Mouse (Mus musculus) midbrain, embryonic 11.5 days (tissue): ENCODE measurements around the gene Adcy6. TPM values are rescaled to one million over a fixed set of nuclear protein-coding genes. Genes with fewer than 3 reads are reported as not detected.

Experiments
- ATAC-seq: fragments of 200-750 bp; cut with Nextera tagmentation; 2 replicates; pipeline ENCODE4 v1.8.0; 2017; ENCODE audit warnings: moderate TSS enrichment, moderate library complexity; ENCODE audit not compliant: low FRiP score
- DNase-seq: peaks from one replicate; pipeline ENCODE4 v3.0.0; 2015; ENCODE audit warnings: low spot score; ENCODE audit errors: missing footprints
- H3K27ac ChIP-seq: fragments of 300-500 bp; sonication (generic); 2 replicates; pipeline ENCODE4 v1.5.1; 2014; ENCODE audit warnings: low read depth, low read length
- H3K27me3 ChIP-seq: fragments of 300-500 bp; sonication (generic); 2 replicates; pipeline ENCODE4 v1.6.1; 2014; ENCODE audit warnings: mild to moderate bottlenecking, low read length, moderate library complexity, mixed read lengths; ENCODE audit not compliant: control insufficient read depth, insufficient read depth
- H3K36me3 ChIP-seq: fragments of 300-500 bp; sonication (generic); 2 replicates; pipeline ENCODE4 v1.6.1; 2014; ENCODE audit warnings: mild to moderate bottlenecking, low read length, moderate library complexity, mixed read lengths; ENCODE audit not compliant: control insufficient read depth, insufficient read depth
- H3K4me1 ChIP-seq: fragments of 300-500 bp; sonication (generic); 2 replicates; pipeline ENCODE4 v1.6.1; 2014; ENCODE audit warnings: low read length; ENCODE audit not compliant: control insufficient read depth, insufficient read depth
- H3K4me2 ChIP-seq: fragments of 300-500 bp; sonication (generic); 2 replicates; pipeline ENCODE4 v1.6.1; 2014; ENCODE audit warnings: mild to moderate bottlenecking, moderate library complexity
- H3K4me3 ChIP-seq: fragments of 300-500 bp; sonication (generic); 2 replicates; pipeline ENCODE4 v1.5.1; 2014; ENCODE audit warnings: low read depth, low read length
- H3K9ac ChIP-seq: fragments of 300-500 bp; sonication (generic); 2 replicates; pipeline ENCODE4 v1.6.1; 2014; ENCODE audit warnings: low read length
- H3K9me3 ChIP-seq: fragments of 300-500 bp; sonication (generic); 2 replicates; pipeline ENCODE4 v1.6.1; 2016; ENCODE audit warnings: low read length; ENCODE audit not compliant: control insufficient read depth
- WGBS: fragments of 180-500 bp; shearing (Covaris S2); extraction: QIAGEN DNeasy Blood & Tissue Kit; methylation state at CpG from one replicate; pipeline ENCODE4 v1.1.7; 2014; 5-methylcytosine and 5-hydroxymethylcytosine counted together
- polyA plus RNA-seq: library from polyadenylated mRNA; unstranded; fragments of >200 nt; fragmentation: Nextera tagmentation; extraction: Ambion mirVana; gene quantifications from 2 replicates; pipeline ENCODE4 v1.2.1, GENCODE M21; 2014

Gene Adcy6
- polyA plus RNA-seq = 9.3 and 10.6 TPM in 2 replicates

GRCm38 (mm10) chr15:98609331-98610130, at the start of gene Adcy6:
TSS of gene Adcy6 (minus strand) at chr15:98610076.
- H3K36me3 ChIP-seq = no peaks in the 10 kb centered on the region
- peak; percentile 89 for ATAC-seq
- H3K27ac ChIP-seq = peak within 1 kb of the TSS; percentile 58
- peak within 1 kb of the TSS; percentile 92 for H3K9ac ChIP-seq
- peak within 1 kb of the TSS; percentile 95 for H3K4me2 ChIP-seq
- H3K4me3 ChIP-seq = peak within 1 kb of the TSS; percentile 85
- H3K9me3 ChIP-seq = no peaks in the 10 kb centered on the region
- no peaks in the 10 kb centered on the region; the same call in 1 of the 2 replicates for H3K27me3 ChIP-seq
- peaks cover 26% of the 10 kb centered on the region for H3K4me1 ChIP-seq
- WGBS = 1% methylated on average over 57 of the region's 75 CpGs
- DNase-seq = peak; percentile 97

DNA sequence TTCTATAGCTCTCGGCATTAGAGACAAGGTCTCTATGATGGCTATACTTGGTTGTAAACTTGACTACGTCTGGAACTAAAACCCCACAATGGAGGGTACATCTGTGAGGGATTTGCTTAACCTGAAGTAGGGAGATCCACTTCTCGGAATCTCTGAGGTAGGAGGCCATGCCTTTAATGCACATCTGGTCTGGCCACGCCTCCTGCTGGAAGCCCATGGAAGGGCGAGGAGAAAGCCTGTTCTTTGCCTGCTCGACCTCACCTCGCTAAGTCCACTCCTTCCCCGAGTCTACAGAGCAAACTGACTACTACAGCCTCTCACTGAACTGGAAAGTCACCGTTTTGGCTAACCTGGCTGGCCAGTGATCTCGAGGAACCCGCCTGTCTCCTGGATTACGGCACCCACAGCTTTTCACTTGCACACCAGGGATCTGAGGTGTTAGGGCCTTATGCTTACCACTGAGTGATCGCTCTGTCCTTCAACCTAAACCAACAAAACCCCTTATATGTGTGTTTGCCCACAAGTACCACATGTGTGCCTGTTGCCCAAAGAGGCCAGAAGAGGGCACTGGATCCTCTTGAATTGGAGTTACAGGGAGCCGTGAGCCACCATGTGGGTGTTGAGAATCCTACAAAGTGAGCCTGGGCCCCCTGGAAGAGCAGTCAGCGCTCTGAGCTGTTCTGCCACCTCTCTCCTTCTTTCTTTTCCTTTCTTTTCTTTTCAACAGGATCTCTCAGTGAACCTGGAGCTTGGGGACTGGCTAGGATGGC, 47.3 kb upstream of the Adcy6 start:
- H3K9ac ChIP-seq = no peak overlapping the region
- WGBS = 85% methylated on average over 15 of the region's 15 CpGs
- peaks cover 2% of the 10 kb centered on the region for H3K4me1 ChIP-seq
- DNase-seq (no peak), ATAC-seq (no peak)
- H3K4me2 ChIP-seq = no peak overlapping the region
- no peak overlapping the region for H3K4me3 ChIP-seq
- H3K9me3 ChIP-seq = no peaks in the 10 kb centered on the region
- H3K36me3 ChIP-seq = peaks cover 47% of the 10 kb centered on the region
- no peak overlapping the region for H3K27ac ChIP-seq
- no peaks in the 10 kb centered on the region for H3K27me3 ChIP-seq

- no peak overlapping the region for H3K9ac ChIP-seq
- H3K4me1 ChIP-seq = no peaks in the 10 kb centered on the region
- no peak overlapping the region for H3K27ac ChIP-seq
- no peak for ATAC-seq
- H3K4me2 ChIP-seq = no peak overlapping the region
- H3K9me3 ChIP-seq = no peaks in the 10 kb centered on the region
- WGBS = 95% methylated on average over 8 of the region's 8 CpGs
- DNase-seq = no peak
- no peaks in the 10 kb centered on the region for H3K27me3 ChIP-seq
- peaks cover 66% of the 10 kb centered on the region for H3K36me3 ChIP-seq
- H3K4me3 ChIP-seq = no peak overlapping the region
Measured at GRCm38 (mm10) chr15:98652174-98652573, 42.3 kb upstream of the Adcy6 start.

DNA sequence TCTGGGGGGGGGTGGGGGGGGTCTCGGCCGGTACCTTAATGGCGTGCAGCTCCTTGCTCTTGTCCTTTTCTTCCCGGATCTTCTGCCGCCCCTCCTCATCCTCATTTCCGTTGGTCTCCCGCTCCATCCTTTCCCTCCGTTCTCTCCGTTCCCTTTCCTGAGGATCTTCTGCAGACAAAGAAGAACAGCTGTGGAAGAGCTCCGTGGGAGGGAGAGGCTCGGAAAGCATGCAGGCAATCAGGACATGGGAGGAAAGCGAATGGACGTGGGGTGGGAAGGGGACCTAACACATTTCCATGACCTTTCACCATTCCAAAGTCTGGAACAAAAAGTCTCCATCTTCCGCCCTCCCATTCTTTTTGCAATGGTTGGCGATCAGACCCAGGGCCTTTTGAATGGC, 41.6 kb upstream of the Adcy6 start:
- ATAC-seq = no peak

DNA sequence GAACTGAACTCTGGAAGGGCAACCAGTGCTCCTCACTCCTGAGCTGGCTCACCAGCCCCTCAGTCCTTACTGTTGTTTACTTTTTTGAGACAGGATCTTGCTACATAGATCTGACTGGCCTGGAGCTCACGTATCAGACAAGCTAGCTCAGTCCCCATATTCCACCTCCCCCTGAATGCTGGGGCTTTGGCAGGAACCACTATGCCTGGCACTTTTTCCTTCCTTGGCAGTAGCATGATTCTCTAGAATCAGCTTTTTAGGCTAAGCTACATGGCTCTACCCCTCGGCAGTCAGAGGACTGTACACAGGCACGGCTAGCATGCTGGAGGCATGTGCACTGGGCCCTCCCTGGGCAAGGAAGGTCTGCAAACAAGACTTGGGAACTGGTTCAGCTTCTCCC, 38.2 kb upstream of the Adcy6 start:
- Histone ChIP-seq H3K4me3 (no peak overlapping the region), H3K9me3 (no peaks in the 10 kb centered on the region), H3K9ac (no peak overlapping the region), H3K27ac (no peak overlapping the region), H3K36me3 (peaks cover 72% of the 10 kb centered on the region), H3K27me3 (no peaks in the 10 kb centered on the region), H3K4me2 (no peak overlapping the region), H3K4me1 (no peaks in the 10 kb centered on the region)
- WGBS = 96% methylated on average over 3 of the region's 3 CpGs
- DNase-seq = no peak
- ATAC-seq = no peak

More for the DNA sequence above, 41.6 kb upstream of the Adcy6 start:
- WGBS = 94% methylated on average over 15 of the region's 15 CpGs
- H3K36me3 ChIP-seq = peaks cover 68% of the 10 kb centered on the region
- H3K9me3 ChIP-seq = no peaks in the 10 kb centered on the region
- H3K27me3 ChIP-seq = no peaks in the 10 kb centered on the region
- H3K27ac ChIP-seq = no peak overlapping the region
- no peaks in the 10 kb centered on the region for H3K4me1 ChIP-seq
- DNase-seq = no peak
- H3K4me2 ChIP-seq = no peak overlapping the region
- no peak overlapping the region for H3K9ac ChIP-seq
- H3K4me3 ChIP-seq = no peak overlapping the region

- WGBS = 94% methylated on average over 10 of the region's 10 CpGs
- H3K4me1 ChIP-seq = no peaks in the 10 kb centered on the region
- ATAC-seq (no peak), DNase-seq (no peak)
- no peak overlapping the region for H3K27ac ChIP-seq
- peaks cover 69% of the 10 kb centered on the region for H3K36me3 ChIP-seq
- no peaks in the 10 kb centered on the region for H3K27me3 ChIP-seq
- H3K9ac ChIP-seq = no peak overlapping the region
- no peak overlapping the region for H3K4me2 ChIP-seq
- H3K4me3 ChIP-seq = no peak overlapping the region
- no peaks in the 10 kb centered on the region for H3K9me3 ChIP-seq
Measured at GRCm38 (mm10) chr15:98647308-98647707, 37.4 kb upstream of the Adcy6 start.

- 85% methylated on average over 8 of the region's 8 CpGs for WGBS
- Histone ChIP-seq H3K9me3 (no peaks in the 10 kb centered on the region), H3K36me3 (peaks cover 65% of the 10 kb centered on the region)
Measured at GRCm38 (mm10) chr15:98646737-98647136, 36.9 kb upstream of the Adcy6 start.

DNA sequence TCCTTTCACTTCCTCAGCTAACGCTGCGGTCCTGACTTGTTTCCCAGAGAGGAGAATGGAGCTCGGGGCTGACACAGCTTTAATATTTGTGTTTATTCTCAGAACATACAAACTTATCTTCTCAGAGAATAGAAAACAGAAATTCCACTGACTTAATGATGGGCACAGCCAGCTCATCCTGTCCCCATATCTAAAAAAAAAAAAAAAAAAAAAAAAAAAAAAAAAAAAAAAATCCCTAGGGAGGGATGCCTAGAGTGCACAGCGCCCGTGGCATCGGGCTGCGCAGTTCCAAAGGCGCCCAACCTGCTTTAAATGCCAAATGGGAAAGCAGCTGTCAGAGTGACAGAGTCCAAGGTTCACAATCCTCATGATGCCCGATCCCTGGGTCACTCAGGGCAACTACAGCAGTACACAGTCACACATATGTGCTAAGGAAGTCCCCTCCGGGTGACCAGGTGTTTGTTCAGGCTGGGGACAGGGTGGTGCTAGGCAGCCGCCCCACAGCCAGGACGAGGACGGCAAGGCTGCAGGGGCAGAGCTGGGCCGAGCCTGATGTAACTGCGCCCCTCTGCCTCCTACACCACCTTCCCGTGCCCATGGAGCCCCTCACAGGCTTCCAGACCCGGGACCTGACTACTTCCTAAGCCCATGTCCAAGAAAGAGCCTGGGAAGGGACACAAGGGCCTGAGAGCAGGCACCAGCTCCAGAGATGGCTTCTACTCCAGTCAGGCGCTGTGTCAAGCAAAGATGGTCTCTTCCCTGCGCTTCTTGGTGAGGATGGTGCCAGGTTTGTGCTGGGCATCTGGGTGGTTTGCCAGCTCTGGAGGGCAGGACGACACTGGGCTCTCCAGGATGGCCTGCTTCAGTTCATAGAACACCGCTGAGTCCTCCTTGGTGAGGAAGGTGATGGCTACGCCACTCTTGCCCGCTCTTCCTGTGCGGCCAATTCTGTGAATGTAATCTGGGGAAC, 35.5 kb upstream of the Adcy6 start:
- no peaks in the 10 kb centered on the region for H3K4me1 ChIP-seq
- H3K36me3 ChIP-seq = peaks cover 63% of the 10 kb centered on the region
- H3K27ac ChIP-seq = no peak overlapping the region
- H3K9me3 ChIP-seq = no peaks in the 10 kb centered on the region
- no peak for DNase-seq
- no peak for ATAC-seq
- H3K4me2 ChIP-seq = no peak overlapping the region
- H3K9ac ChIP-seq = no peak overlapping the region
- 93% methylated on average over 24 of the region's 24 CpGs for WGBS
- H3K4me3 ChIP-seq = no peak overlapping the region
- H3K27me3 ChIP-seq = no peaks in the 10 kb centered on the region

More at GRCm38 (mm10) chr15:98646737-98647136, 36.9 kb upstream of the Adcy6 start:
- no peak overlapping the region for H3K9ac ChIP-seq
- no peak overlapping the region for H3K27ac ChIP-seq
- DNase-seq = no peak
- H3K4me3 ChIP-seq = no peak overlapping the region
- H3K27me3 ChIP-seq = no peaks in the 10 kb centered on the region
- H3K4me2 ChIP-seq = no peak overlapping the region
- no peak for ATAC-seq
- H3K4me1 ChIP-seq = no peaks in the 10 kb centered on the region
